Mouse (Mus musculus): Measurements from ENCODE around the gene Cdrt4. TPM values are rescaled to one million over a fixed set of nuclear protein-coding genes. Genes with fewer than 3 reads are reported as not detected.

Gene Cdrt4
- total and polyA plus RNA-seq, 3 experiments: not detected

GRCm38 (mm10) chr11:63029721-63030120 lies 78.7 kb downstream of the Cdrt4 start:
- H3K79me2 ChIP-seq (ENCODE audit: control insufficient read depth, insufficient read depth, low read length, poor library complexity): no peaks in the 10 kb centered on the region
- H3K4me3 ChIP-seq (ENCODE audit: control insufficient read depth in 1 of 2, insufficient read depth in 1 of 2, low read depth in 2 of 2, low read length in 2 of 2): no peak overlapping the region
- H3K4me1 ChIP-seq (ENCODE audit: control insufficient read depth in 1 of 2, insufficient read depth in 2 of 2, low read length in 2 of 2): no peaks in the 10 kb centered on the region
- TF ChIP-seq SMC3 (IDR thresholded peaks at IDR 0.05; ENCODE audit: low read depth, low read length) (no peak), GATA1 (IDR thresholded peaks at IDR 0.05; ENCODE audit: low read depth, low read length) (no peak)
- no peak overlapping the region for H3K27ac ChIP-seq (ENCODE audit: control insufficient read depth, low read depth, low read length)
- no peaks in the 10 kb centered on the region for H3K27me3 ChIP-seq (ENCODE audit: control insufficient read depth in 1 of 2, insufficient read depth in 2 of 2, low read length in 2 of 2)
- H3K9ac ChIP-seq (ENCODE audit: control insufficient read depth, low read depth, low read length, poor library complexity, severe bottlenecking): no peak overlapping the region
- H3K9me3 ChIP-seq (replicated peaks; ENCODE audit: insufficient read depth, low read length): no peaks in the 10 kb centered on the region
- DNase-seq (ENCODE audit: low read depth, low spot score): no peak
- H3K36me3 ChIP-seq (ENCODE audit: control insufficient read depth in 1 of 2, insufficient read depth in 2 of 2, low read length in 2 of 2): no peaks in the 10 kb centered on the region

GRCm38 (mm10) chr11:63035420-63036211 lies 84.6 kb downstream of the Cdrt4 start:
- no peaks in the 10 kb centered on the region for H3K4me1 ChIP-seq (ENCODE audit: control insufficient read depth in 1 of 2, insufficient read depth in 2 of 2, low read length in 2 of 2)
- no peaks in the 10 kb centered on the region for H3K79me2 ChIP-seq (ENCODE audit: control insufficient read depth, insufficient read depth, low read length, poor library complexity)
- H3K27me3 ChIP-seq (ENCODE audit: control insufficient read depth in 1 of 2, insufficient read depth in 2 of 2, low read length in 2 of 2): no peaks in the 10 kb centered on the region
- H3K9me3 ChIP-seq (replicated peaks; ENCODE audit: insufficient read depth, low read length): no peaks in the 10 kb centered on the region; the same call in 1 of the 2 replicates
- H3K4me3 ChIP-seq (ENCODE audit: control insufficient read depth in 1 of 2, insufficient read depth in 1 of 2, low read depth in 2 of 2, low read length in 2 of 2): no peak overlapping the region
- TF ChIP-seq HCFC1 (IDR thresholded peaks at IDR 0.05; ENCODE audit: low read depth, low read length) (no peak), KAT2A (conservative IDR thresholded peaks at IDR 0.05; ENCODE audit: low read depth, low read length) (no peak), MAFK (IDR thresholded peaks at IDR 0.05; ENCODE audit: borderline replicate concordance, low read depth, low read length) (no peak), MAX (IDR thresholded peaks at IDR 0.05; ENCODE audit: low read length) (no peak), TBP (IDR thresholded peaks at IDR 0.05; ENCODE audit: low read depth, low read length) (no peak), MXI1 (IDR thresholded peaks at IDR 0.05; ENCODE audit: low read depth, low read length) (no peak), MYB (IDR thresholded peaks at IDR 0.05; ENCODE audit: low read depth, low read length) (no peak)
- DNase-seq (ENCODE audit: low read depth, low spot score): no peak
- no peak overlapping the region for H3K9ac ChIP-seq (ENCODE audit: control insufficient read depth, low read depth, low read length, poor library complexity, severe bottlenecking)
- no peak overlapping the region for H3K27ac ChIP-seq (ENCODE audit: control insufficient read depth, low read depth, low read length)
- no peaks in the 10 kb centered on the region for H3K36me3 ChIP-seq (ENCODE audit: control insufficient read depth in 1 of 2, insufficient read depth in 2 of 2, low read length in 2 of 2)

DNA sequence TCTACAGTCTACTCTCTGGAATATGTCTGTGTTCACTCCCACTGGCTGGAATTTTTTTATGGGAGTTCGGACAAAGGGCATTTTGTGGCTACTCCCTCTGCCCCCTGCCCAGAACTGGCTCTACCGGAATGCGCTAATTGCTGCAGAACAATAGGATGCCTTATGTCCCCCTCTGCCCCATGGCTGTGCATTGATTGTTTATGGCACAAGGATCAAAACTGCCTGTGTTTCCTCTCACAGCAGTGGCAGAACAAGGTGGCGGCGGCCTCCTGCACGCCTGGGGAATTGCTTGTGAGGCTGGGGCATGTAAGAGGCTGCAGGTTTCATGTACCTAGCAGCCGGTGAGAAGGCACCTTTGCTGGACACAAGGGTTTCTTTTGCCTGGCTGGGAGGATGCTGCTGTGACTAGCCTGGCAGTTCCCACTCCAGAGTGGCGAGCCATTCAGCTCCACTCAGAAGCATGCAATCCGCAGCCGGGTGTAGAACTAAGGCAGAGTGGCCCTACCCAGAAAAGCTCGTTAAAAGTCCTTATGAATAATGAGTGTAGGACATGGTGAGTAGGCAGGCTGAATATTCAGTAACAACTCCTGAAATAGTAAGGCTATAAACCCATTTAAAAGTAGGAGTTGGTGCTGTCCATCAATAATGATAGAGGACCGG lies 89.1 kb downstream of the Cdrt4 start:
- H3K27me3 ChIP-seq (ENCODE audit: control insufficient read depth in 1 of 2, insufficient read depth in 2 of 2, low read length in 2 of 2): no peaks in the 10 kb centered on the region; a peak in 1 of 4 replicates
- no peak for TF ChIP-seq USF2 (IDR thresholded peaks at IDR 0.05; ENCODE audit: borderline replicate concordance in 1 of 2, insufficient read depth in 1 of 2, low read depth in 1 of 2, low read length in 2 of 2)
- no peak for TF ChIP-seq ELF1 (IDR thresholded peaks at IDR 0.05; ENCODE audit: low read depth, low read length)
- no peak for TF ChIP-seq UBTF (IDR thresholded peaks at IDR 0.05; ENCODE audit: borderline replicate concordance, insufficient read depth, low read depth, low read length)
- no peak for TF ChIP-seq SMC3 (IDR thresholded peaks at IDR 0.05; ENCODE audit: low read depth, low read length)
- TF ChIP-seq NRF1 (IDR thresholded peaks at IDR 0.05; ENCODE audit: insufficient read depth, low read depth, low read length, poor library complexity, severe bottlenecking): no peak
- TF ChIP-seq TAL1 (IDR thresholded peaks at IDR 0.05; ENCODE audit: low read length): no peak
- no peak for TF ChIP-seq JUND (IDR thresholded peaks at IDR 0.05; ENCODE audit: low read depth, low read length)
- TF ChIP-seq E2F4 (IDR thresholded peaks at IDR 0.05; ENCODE audit: borderline replicate concordance, low read depth, low read length): no peak
- TF ChIP-seq CHD1 (IDR thresholded peaks at IDR 0.05; ENCODE audit: low read depth, low read length): no peak
- TF ChIP-seq POLR2AphosphoS2 (IDR thresholded peaks at IDR 0.05; ENCODE audit: low read length): no peak
- no peaks in the 10 kb centered on the region for H3K36me3 ChIP-seq (ENCODE audit: control insufficient read depth in 1 of 2, insufficient read depth in 2 of 2, low read length in 2 of 2)
- no peaks in the 10 kb centered on the region for H3K79me2 ChIP-seq (ENCODE audit: control insufficient read depth, insufficient read depth, low read length, poor library complexity)
- H3K4me1 ChIP-seq (ENCODE audit: control insufficient read depth in 1 of 2, insufficient read depth in 2 of 2, low read length in 2 of 2): no peaks in the 10 kb centered on the region
- H3K9ac ChIP-seq (ENCODE audit: control insufficient read depth, low read depth, low read length, poor library complexity, severe bottlenecking): no peak overlapping the region
- no peak overlapping the region for H3K27ac ChIP-seq (ENCODE audit: control insufficient read depth, low read depth, low read length)
- H3K9me3 ChIP-seq (replicated peaks; ENCODE audit: insufficient read depth, low read length): no peaks in the 10 kb centered on the region; the same call in 1 of the 2 replicates
- no peak for DNase-seq (ENCODE audit: low read depth, low spot score)
- H3K4me3 ChIP-seq (ENCODE audit: control insufficient read depth in 1 of 2, insufficient read depth in 1 of 2, low read depth in 2 of 2, low read length in 2 of 2): no peak overlapping the region
